Mouse (Mus musculus): Measurements from ENCODE around the gene Cnot6l. TPM values are rescaled to one million over a fixed set of nuclear protein-coding genes. Genes with fewer than 3 reads are reported as not detected.

Gene Cnot6l
- total RNA-seq, 2 experiments from 2014 or later, result 70.7 to 77.9 TPM

DNA sequence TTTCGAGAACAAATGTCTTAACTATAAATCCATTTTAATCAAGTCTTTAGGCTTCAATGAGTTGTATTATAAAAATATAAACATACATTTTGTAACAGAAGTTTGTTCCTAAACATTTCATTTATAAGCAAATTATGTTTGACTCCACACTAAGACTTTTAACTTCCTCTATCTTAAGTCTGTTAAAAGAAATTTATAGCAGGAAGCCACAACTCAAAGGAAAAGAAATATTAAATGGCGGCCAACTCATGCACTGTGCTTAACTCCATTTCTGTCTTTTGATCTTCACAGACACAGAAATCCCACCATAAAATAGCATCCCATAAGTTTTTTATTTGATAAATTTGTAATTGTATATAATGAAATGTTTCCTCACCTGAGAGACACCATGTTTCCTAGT, 33.3 kb downstream of the Cnot6l start:
- DNase-seq (ENCODE audit: low spot score in 2 of 2), result no peak
- TF ChIP-seq CTCF (conservative IDR thresholded peaks at IDR 0.05), result no peak
- no peak overlapping the region for H3K27ac ChIP-seq
- no peak overlapping the region for H3K4me3 ChIP-seq

- H3K4me3 ChIP-seq, result no peak overlapping the region
- DNase-seq (ENCODE audit: low spot score in 2 of 2), result no peak
Measured at GRCm38 (mm10) chr5:96126856-96127255, 37.1 kb downstream of the Cnot6l start.

DNA sequence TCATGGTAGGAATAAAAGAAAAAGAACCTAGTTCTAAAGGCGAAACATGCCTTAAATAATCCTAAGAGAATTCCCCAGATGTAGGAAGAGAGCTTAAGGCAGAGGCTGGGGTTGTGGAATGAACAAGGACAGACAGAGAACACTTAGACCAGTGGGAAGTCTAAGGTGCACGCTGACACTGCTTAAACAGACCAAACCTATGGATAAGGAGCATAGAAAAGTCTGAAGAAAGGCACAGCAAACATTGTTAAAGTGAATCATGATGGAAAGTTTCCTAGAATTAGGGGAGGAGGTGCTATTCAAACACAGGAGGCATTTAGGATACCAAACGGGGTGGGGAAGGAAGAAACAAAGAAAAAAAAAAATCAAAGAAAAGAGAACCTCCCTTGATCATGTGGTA, 49.0 kb downstream of the Cnot6l start:
- no peak for TF ChIP-seq CTCF (conservative IDR thresholded peaks at IDR 0.05)
- no peak for DNase-seq (ENCODE audit: low spot score in 2 of 2)
- H3K4me3 ChIP-seq, result no peak overlapping the region
- no peak overlapping the region for H3K27ac ChIP-seq

More at GRCm38 (mm10) chr5:96126856-96127255, 37.1 kb downstream of the Cnot6l start:
- TF ChIP-seq CTCF (conservative IDR thresholded peaks at IDR 0.05), result no peak
- H3K27ac ChIP-seq, result no peak overlapping the region

GRCm38 (mm10) chr5:96104644-96105043, 59.3 kb downstream of the Cnot6l start:
- TF ChIP-seq CTCF (conservative IDR thresholded peaks at IDR 0.05), result no peak
- H3K27ac ChIP-seq, result no peak overlapping the region
- DNase-seq (ENCODE audit: low spot score in 2 of 2), result no peak

DNA sequence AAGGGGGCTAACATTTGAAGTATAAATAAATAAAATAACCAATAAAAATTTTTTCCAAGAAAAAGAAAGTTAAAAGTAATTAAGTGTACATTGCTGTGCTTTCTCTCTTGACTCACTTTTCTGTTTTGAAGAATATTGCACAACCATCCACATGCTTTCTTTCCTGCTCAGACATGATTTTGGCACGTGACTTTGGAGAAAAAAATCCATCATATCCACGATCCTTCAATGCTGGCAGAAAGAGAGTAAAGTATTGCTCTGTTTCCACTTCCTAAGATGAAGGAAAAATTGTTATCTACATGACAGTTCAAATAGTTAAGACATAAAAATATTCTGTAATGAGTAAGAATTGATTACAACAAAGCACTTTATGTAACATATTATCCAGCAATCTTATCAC, 72.5 kb downstream of the Cnot6l start:
- Histone ChIP-seq H3K27ac (no peak overlapping the region), H3K4me3 (no peak overlapping the region)
- TF ChIP-seq CTCF (conservative IDR thresholded peaks at IDR 0.05), result no peak
- no peak for DNase-seq (ENCODE audit: low spot score in 2 of 2)

More at GRCm38 (mm10) chr5:96104644-96105043, 59.3 kb downstream of the Cnot6l start:
- no peak overlapping the region for H3K4me3 ChIP-seq

GRCm38 (mm10) chr5:96085324-96085723, 78.6 kb downstream of the Cnot6l start:
- no peak for DNase-seq (ENCODE audit: low spot score in 2 of 2)
- no peak overlapping the region for H3K27ac ChIP-seq
- H3K4me3 ChIP-seq, result no peak overlapping the region
- TF ChIP-seq CTCF (conservative IDR thresholded peaks at IDR 0.05), result no peak

- DNase-seq (ENCODE audit: low spot score in 2 of 2), result no peak
- no peak for TF ChIP-seq CTCF (conservative IDR thresholded peaks at IDR 0.05)
- H3K27ac ChIP-seq, result no peak overlapping the region
- no peak overlapping the region for H3K4me3 ChIP-seq
Measured at GRCm38 (mm10) chr5:96079026-96079425, 84.9 kb downstream of the Cnot6l start.

GRCm38 (mm10) chr5:96065591-96065990, 98.4 kb downstream of the Cnot6l start:
- H3K27ac ChIP-seq, result no peak overlapping the region
- no peak for DNase-seq (ENCODE audit: low spot score in 2 of 2)
- TF ChIP-seq CTCF (conservative IDR thresholded peaks at IDR 0.05), result no peak
- no peak overlapping the region for H3K4me3 ChIP-seq

DNA sequence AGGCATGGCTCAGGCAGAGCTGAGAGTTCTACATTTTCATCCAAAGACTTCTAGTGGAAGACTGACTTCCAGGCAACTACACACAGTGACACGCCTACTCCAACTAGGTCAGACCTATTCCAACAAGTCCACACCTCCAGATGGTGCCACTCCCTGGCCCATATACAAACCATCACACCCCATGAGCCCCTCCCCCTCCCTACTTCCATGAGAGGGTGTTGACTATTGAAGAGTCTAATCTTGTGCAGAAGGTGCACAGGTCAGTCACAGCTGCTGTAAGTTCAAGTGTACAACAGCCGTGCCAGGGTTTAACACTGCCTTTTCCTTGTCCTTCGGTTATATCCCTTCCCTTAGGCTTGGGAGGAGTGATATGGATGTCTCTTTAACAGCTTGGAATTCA, 121.5 kb downstream of the Cnot6l start:
- Histone ChIP-seq H3K4me3 (no peak overlapping the region), H3K27ac (no peak overlapping the region)
- DNase-seq (ENCODE audit: low spot score in 2 of 2), result no peak
- no peak for TF ChIP-seq CTCF (conservative IDR thresholded peaks at IDR 0.05)

DNA sequence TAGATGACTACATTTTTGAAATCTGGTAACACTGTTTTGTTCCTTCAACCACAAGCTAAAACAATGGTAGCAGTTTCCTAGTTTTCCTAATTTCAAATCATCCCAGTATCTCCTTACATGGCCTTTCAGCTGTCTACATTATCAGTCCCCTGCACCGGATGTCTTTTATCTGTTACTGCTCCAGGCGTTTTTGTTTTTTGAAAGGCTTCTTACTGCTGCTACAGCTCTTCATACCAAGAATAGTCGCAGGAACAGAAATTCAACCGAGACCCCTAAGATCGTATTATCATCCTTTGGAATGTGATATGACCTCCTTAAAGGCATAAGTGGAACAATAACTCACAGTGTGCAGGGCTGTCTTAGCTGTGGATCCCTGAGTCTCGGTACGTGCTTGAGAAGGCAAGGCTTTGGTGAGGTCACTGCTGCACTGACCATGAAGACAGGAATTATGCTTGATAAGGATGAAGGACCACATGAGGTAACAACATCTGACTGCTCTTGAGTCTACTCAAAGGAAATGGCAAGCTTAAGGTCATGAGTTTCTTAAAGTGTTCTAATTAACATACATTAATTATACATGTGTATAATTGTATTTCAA, 122.4 kb downstream of the Cnot6l start:
- TF ChIP-seq CTCF (conservative IDR thresholded peaks at IDR 0.05), result no peak
- no peak for DNase-seq (ENCODE audit: low spot score in 2 of 2)
- H3K4me3 ChIP-seq, result no peak overlapping the region
- no peak overlapping the region for H3K27ac ChIP-seq

GRCm38 (mm10) chr5:96039188-96039840, 124.7 kb downstream of the Cnot6l start:
- H3K4me3 ChIP-seq, result no peak overlapping the region
- H3K27ac ChIP-seq, result no peak overlapping the region
- DNase-seq (ENCODE audit: low spot score in 2 of 2), result no peak
- TF ChIP-seq CTCF (conservative IDR thresholded peaks at IDR 0.05), result no peak

DNA sequence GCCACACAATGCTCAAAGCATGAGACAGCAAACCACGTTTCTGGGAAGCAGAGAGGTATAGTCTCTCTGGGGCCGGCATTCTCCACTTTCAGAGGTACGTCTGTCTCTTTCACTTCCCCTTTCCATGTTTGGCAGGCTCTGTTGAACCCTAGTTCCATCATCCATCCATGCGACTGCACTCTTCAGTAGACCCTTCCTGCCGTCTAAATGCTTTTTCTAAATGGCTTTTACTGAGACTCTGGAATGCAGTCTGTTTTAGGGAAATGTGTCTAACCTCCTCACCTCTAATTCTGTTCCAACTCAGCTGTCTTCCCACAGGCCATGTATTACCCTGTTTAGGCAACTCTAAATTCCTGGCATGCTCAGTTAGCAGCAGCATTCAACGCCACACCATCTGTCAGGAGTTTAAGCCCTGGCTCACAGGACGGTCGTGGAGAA, 126.3 kb downstream of the Cnot6l start:
- Histone ChIP-seq H3K4me3 (no peak overlapping the region), H3K27ac (no peak overlapping the region)
- no peak for DNase-seq (ENCODE audit: low spot score in 2 of 2)
- no peak for TF ChIP-seq CTCF (conservative IDR thresholded peaks at IDR 0.05)

- peak; percentile 75 for TF ChIP-seq CTCF (conservative IDR thresholded peaks at IDR 0.05)
- no peak for DNase-seq (ENCODE audit: low spot score in 2 of 2)
- Histone ChIP-seq H3K27ac (no peak overlapping the region), H3K4me3 (no peak overlapping the region)
Measured at GRCm38 (mm10) chr5:96036125-96036672, 127.8 kb downstream of the Cnot6l start.

DNA sequence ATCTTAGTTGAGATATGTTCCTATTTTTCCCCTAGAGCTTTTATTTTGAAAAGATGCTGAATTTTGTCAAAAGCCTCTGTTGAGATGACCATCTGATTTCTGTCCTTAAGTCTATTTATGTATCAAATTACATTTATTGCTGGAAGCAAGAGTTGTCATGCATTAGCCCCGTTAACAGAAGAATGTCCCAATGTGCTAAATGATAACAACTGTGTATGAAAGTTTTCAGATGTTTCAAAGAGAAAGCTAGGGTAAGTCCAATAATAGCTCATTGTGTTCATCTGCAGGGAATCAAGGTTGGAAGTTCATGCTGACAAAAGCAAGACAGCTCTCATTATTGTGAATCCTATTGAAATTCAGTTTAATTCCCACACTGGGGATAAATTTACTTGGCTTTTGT, 129.9 kb downstream of the Cnot6l start:
- DNase-seq (ENCODE audit: low spot score in 2 of 2), result no peak
- no peak overlapping the region for H3K27ac ChIP-seq
- no peak overlapping the region for H3K4me3 ChIP-seq
- no peak for TF ChIP-seq CTCF (conservative IDR thresholded peaks at IDR 0.05)
